Mouse (Mus musculus): ENCODE data around the gene Uqcrq. TPM values are rescaled to one million over a fixed set of nuclear protein-coding genes. Genes with fewer than 3 reads are reported as not detected.
"Not testable (repeated sequence)": the region's sequence is repeated elsewhere in the genome, so short reads cannot be mapped to it uniquely, and the experiment has no call there.

Uqcrq gene
- polyA plus RNA-seq, 1 experiment from 2014 or later: 1,102 TPM

- no peaks in the 10 kb centered on the region for H3K27me3 ChIP-seq (replicated peaks)
- H3K36me3 ChIP-seq: peaks cover 15% of the 10 kb centered on the region
- H3K4me3 ChIP-seq: peak overlapping the region; percentile 92
- no peaks in the 10 kb centered on the region for H3K9me3 ChIP-seq (replicated peaks)
- H3K27ac ChIP-seq (ENCODE audit: poor library complexity, severe bottlenecking): peak overlapping the region; percentile 72
- peak overlapping the region; percentile 93 for H3K9ac ChIP-seq
- peak; percentile 47 for ATAC-seq (ENCODE audit: insufficient number of reproducible peaks, low FRiP score)
- WGBS: under 1% methylated on average over 34 of the region's 34 CpGs
- peak overlapping the region; percentile 84 for H3K4me2 ChIP-seq
- peaks cover 29% of the 10 kb centered on the region for H3K4me1 ChIP-seq (replicated peaks)
Observed at GRCm38 (mm10) chr11:53430300-53430669, 346 bp downstream of the Uqcrq start.

GRCm38 (mm10) chr11:53429182-53429581, 1.4 kb downstream of the Uqcrq start:
- H3K4me3 ChIP-seq: no peak overlapping the region; the same call in 1 of the 2 replicates

GRCm38 (mm10) chr11:53428716-53429057, 1.9 kb downstream of the Uqcrq start:
- ATAC-seq (ENCODE audit: insufficient number of reproducible peaks, low FRiP score): no peak
- no peaks in the 10 kb centered on the region for H3K27me3 ChIP-seq (replicated peaks)
- no peak overlapping the region for H3K27ac ChIP-seq (ENCODE audit: poor library complexity, severe bottlenecking)
- no peak overlapping the region for H3K4me3 ChIP-seq
- no peaks in the 10 kb centered on the region for H3K9me3 ChIP-seq (replicated peaks)
- 91% methylated on average over 5 of the region's 5 CpGs for WGBS
- H3K36me3 ChIP-seq: peaks cover 15% of the 10 kb centered on the region
- no peak overlapping the region for H3K4me2 ChIP-seq
- H3K4me1 ChIP-seq (replicated peaks): peaks cover 34% of the 10 kb centered on the region
- H3K9ac ChIP-seq: no peak overlapping the region

More at GRCm38 (mm10) chr11:53429182-53429581, 1.4 kb downstream of the Uqcrq start:
- Histone ChIP-seq H3K27me3 (replicated peaks) (no peaks in the 10 kb centered on the region), H3K4me1 (replicated peaks) (peaks cover 34% of the 10 kb centered on the region), H3K9me3 (replicated peaks) (no peaks in the 10 kb centered on the region), H3K9ac (no peak overlapping the region), H3K27ac (ENCODE audit: poor library complexity, severe bottlenecking) (no peak overlapping the region), H3K36me3 (peaks cover 15% of the 10 kb centered on the region), H3K4me2 (peak overlapping the region; percentile 84)
- no peak for ATAC-seq (ENCODE audit: insufficient number of reproducible peaks, low FRiP score)

DNA sequence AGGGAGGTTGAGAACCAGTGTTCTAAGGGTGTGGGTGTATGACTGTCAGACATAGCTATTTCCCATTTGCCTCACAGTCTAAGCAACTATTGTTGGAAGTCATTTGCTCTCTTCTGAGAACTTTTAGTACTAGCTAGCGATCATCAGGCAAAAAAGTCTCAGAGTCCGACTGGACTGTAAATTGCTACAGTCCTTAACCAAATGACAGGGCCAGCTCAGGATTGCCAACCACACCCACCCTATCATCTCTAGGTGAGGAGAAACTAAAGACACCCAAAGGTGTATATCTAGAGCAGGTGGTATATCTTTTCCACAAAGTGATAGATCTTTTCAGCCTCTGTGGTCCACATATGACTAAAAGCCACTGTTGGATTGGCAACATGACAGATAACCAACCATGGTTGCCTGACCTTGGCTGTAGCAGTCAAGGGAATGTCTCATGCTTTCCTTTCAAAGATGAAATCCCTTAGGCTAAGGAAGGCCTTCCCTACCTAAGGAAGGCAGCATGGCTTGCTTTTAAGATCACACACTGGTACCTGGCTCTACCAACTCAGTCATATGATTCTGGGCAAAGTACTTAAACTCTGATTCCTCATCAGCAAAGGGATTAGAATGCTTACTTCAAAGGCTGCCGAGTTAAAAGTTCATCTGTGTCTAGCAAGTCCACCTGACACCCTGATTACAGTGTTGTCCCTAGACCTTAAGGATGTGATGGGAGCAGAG, 2.5 kb downstream of the Uqcrq start:
- ATAC-seq (ENCODE audit: insufficient number of reproducible peaks, low FRiP score): no peak

GRCm38 (mm10) chr11:53426914-53427313, 3.7 kb downstream of the Uqcrq start:
- Histone ChIP-seq H3K4me1 (replicated peaks) (peaks cover 36% of the 10 kb centered on the region), H3K36me3 (peaks cover 22% of the 10 kb centered on the region), H3K4me2 (0 out of 2 replicates have a peak overlapping the region, but pooled peaks have one; percentile 22), H3K9ac (peak overlapping the region; percentile 41; the same call in 1 of the 2 replicates), H3K27ac (ENCODE audit: poor library complexity, severe bottlenecking) (peak overlapping the region; percentile 53)
- not testable (repeated sequence) for H3K9me3 ChIP-seq (replicated peaks); ATAC-seq (ENCODE audit: insufficient number of reproducible peaks, low FRiP score); H3K27me3 ChIP-seq (replicated peaks); H3K4me3 ChIP-seq
- WGBS: 49% methylated on average over 3 of the region's 3 CpGs

More for the DNA sequence above, 2.5 kb downstream of the Uqcrq start:
- Histone ChIP-seq H3K9me3 (replicated peaks) (no peaks in the 10 kb centered on the region), H3K36me3 (peaks cover 15% of the 10 kb centered on the region), H3K9ac (no peak overlapping the region), H3K27ac (ENCODE audit: poor library complexity, severe bottlenecking) (no peak overlapping the region), H3K27me3 (replicated peaks) (no peaks in the 10 kb centered on the region), H3K4me1 (replicated peaks) (peaks cover 31% of the 10 kb centered on the region), H3K4me3 (no peak overlapping the region), H3K4me2 (no peak overlapping the region)
- WGBS: 89% methylated on average over 3 of the region's 3 CpGs

- Histone ChIP-seq H3K9me3 (replicated peaks) (no peaks in the 10 kb centered on the region), H3K36me3 (peaks cover 30% of the 10 kb centered on the region), H3K4me3 (no peak overlapping the region), H3K4me2 (no peak overlapping the region), H3K9ac (no peak overlapping the region), H3K27me3 (replicated peaks) (no peaks in the 10 kb centered on the region), H3K27ac (ENCODE audit: poor library complexity, severe bottlenecking) (no peak overlapping the region), H3K4me1 (replicated peaks) (peaks cover 31% of the 10 kb centered on the region)
- no peak for ATAC-seq (ENCODE audit: insufficient number of reproducible peaks, low FRiP score)
- 80% methylated on average over 6 of the region's 6 CpGs for WGBS
Observed at GRCm38 (mm10) chr11:53425711-53426255, 4.8 kb downstream of the Uqcrq start.

DNA sequence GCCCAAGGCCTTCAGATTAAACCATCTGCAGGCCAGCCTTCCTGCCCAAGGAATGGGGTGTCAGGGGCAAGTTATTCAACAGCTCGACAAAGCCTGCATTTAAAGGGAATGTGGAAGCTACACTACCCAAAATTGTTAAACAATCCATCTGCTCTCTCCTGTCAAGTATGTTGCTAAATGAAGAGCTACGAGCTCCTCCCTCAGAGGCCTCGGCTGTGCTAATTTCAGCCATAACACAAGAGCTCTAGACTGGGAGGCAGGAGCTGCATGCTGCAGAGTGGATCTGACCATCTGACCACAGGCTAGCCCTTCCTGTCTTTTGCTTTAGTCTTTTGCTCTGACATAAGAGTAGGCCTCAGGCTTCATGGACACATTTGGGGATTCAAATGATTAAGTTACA, 5.4 kb downstream of the Uqcrq start:
- 48% methylated on average over 3 of the region's 3 CpGs for WGBS
- no peaks in the 10 kb centered on the region for H3K9me3 ChIP-seq (replicated peaks)
- H3K4me1 ChIP-seq (replicated peaks): peaks cover 31% of the 10 kb centered on the region
- no peak overlapping the region for H3K4me3 ChIP-seq
- no peaks in the 10 kb centered on the region for H3K27me3 ChIP-seq (replicated peaks)
- peak overlapping the region; percentile 36; the same call in 1 of the 2 replicates for H3K27ac ChIP-seq (ENCODE audit: poor library complexity, severe bottlenecking)
- ATAC-seq (ENCODE audit: insufficient number of reproducible peaks, low FRiP score): no peak
- no peak overlapping the region for H3K4me2 ChIP-seq
- no peak overlapping the region for H3K9ac ChIP-seq
- peaks cover 32% of the 10 kb centered on the region for H3K36me3 ChIP-seq

GRCm38 (mm10) chr11:53424826-53425225, 5.8 kb downstream of the Uqcrq start:
- Histone ChIP-seq H3K27me3 (replicated peaks) (no peaks in the 10 kb centered on the region), H3K9ac (no peak overlapping the region), H3K4me3 (no peak overlapping the region), H3K27ac (ENCODE audit: poor library complexity, severe bottlenecking) (peak overlapping the region; percentile 36; the same call in 1 of the 2 replicates), H3K9me3 (replicated peaks) (no peaks in the 10 kb centered on the region), H3K36me3 (peaks cover 36% of the 10 kb centered on the region), H3K4me1 (replicated peaks) (peaks cover 31% of the 10 kb centered on the region), H3K4me2 (no peak overlapping the region)
- ATAC-seq (ENCODE audit: insufficient number of reproducible peaks, low FRiP score): no peak
- WGBS: 68% methylated on average over 2 of the region's 2 CpGs

GRCm38 (mm10) chr11:53423036-53423435, 7.6 kb downstream of the Uqcrq start, which contains the start of gene Leap2:
Gene Leap2, minus strand, starts transcription at chr11:53423170.
- Histone ChIP-seq H3K9ac (no peak within 1 kb of the TSS), H3K4me2 (no peak within 1 kb of the TSS), H3K27ac (ENCODE audit: poor library complexity, severe bottlenecking) (no peak within 1 kb of the TSS), H3K36me3 (peaks cover 38% of the 10 kb centered on the region), H3K4me3 (no peak within 1 kb of the TSS), H3K9me3 (replicated peaks) (no peaks in the 10 kb centered on the region), H3K27me3 (replicated peaks) (no peaks in the 10 kb centered on the region), H3K4me1 (replicated peaks) (peaks cover 25% of the 10 kb centered on the region)
- ATAC-seq (ENCODE audit: insufficient number of reproducible peaks, low FRiP score): no peak
- 74% methylated on average over 4 of the region's 4 CpGs for WGBS

- Histone ChIP-seq H3K4me3 (no peak overlapping the region), H3K4me1 (replicated peaks) (peaks cover 4% of the 10 kb centered on the region; the same call in 1 of the 2 replicates), H3K27me3 (replicated peaks) (no peaks in the 10 kb centered on the region), H3K27ac (ENCODE audit: poor library complexity, severe bottlenecking) (no peak overlapping the region), H3K9me3 (replicated peaks) (no peaks in the 10 kb centered on the region), H3K36me3 (peaks cover 78% of the 10 kb centered on the region), H3K9ac (no peak overlapping the region), H3K4me2 (no peak overlapping the region)
- ATAC-seq (ENCODE audit: insufficient number of reproducible peaks, low FRiP score): no peak
Observed at GRCm38 (mm10) chr11:53418048-53418447, 12.6 kb downstream of the Uqcrq start.

DNA sequence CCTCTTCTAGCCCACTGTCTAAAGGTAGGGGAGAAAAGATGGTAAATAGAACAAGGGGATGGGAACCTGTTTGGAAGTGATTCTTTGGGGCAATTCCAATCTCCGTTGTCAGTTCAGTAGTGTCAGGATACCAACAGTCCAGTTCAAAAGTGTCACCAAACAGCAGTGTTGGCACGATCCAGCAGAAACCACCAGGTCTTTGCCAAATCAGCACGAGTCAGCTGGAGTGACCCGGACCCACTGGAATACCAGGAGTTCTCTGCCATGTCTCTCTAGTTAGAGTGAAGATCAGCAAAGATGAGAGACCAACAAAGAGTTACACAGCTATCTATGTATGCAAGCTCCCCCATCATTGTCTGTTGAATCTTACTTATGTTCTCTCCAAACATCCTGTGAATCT, 16.8 kb downstream of the Uqcrq start:
- no peaks in the 10 kb centered on the region for H3K9me3 ChIP-seq (replicated peaks)
- no peak overlapping the region for H3K4me2 ChIP-seq
- no peak overlapping the region for H3K4me3 ChIP-seq
- H3K9ac ChIP-seq: no peak overlapping the region
- no peak for ATAC-seq (ENCODE audit: insufficient number of reproducible peaks, low FRiP score)
- no peak overlapping the region for H3K27ac ChIP-seq (ENCODE audit: poor library complexity, severe bottlenecking)
- H3K27me3 ChIP-seq (replicated peaks): no peaks in the 10 kb centered on the region
- H3K36me3 ChIP-seq: peaks cover 84% of the 10 kb centered on the region
- H3K4me1 ChIP-seq (replicated peaks): no peaks in the 10 kb centered on the region
- 88% methylated on average over 4 of the region's 4 CpGs for WGBS
